10 mouse cellular contexts compared by ENCODE assay signal in genomic region chr2:148874224-148874616, GRCm38 (mm10). TPM values are rescaled to one million over a fixed set of nuclear protein-coding genes. Genes with fewer than 3 reads are reported as not detected.
A peak's percentile ranks its signal among the peaks of the same experiment; 100 is the strongest.
DNase-seq lines count a peak whose midpoint lies in the region; ATAC-seq lines count a peak whose summit lies in the region.
"Had no signal": no experiment of that assay in that cellular context is flagged by ENCODE, and none has a peak within 500 bp of the region (broad histone marks: within the 10 kb centered on the region; RNA-seq: fewer than 3 reads in every experiment).

No protein-coding gene starts in this region.

- peak; percentile 25; the same call in 1 of the 2 replicates for ATAC-seq in lung, embryonic 15.5 days (ENCODE audit: borderline replicate concordance, extremely low read depth, low FRiP score, low TSS enrichment)
- ATAC-seq in limb, embryonic 13.5 days (ENCODE audit: low FRiP score, low read depth), result no peak
- ATAC-seq in neural tube, embryonic 15.5 days (ENCODE audit: low FRiP score), result no peak

- DNase-seq in lung, adult 18-20 months, result no peak
- DNase-seq in forebrain, embryonic 10.5 days (ENCODE audit: extremely low spot score, low spot score), result no peak
- no peak for DNase-seq in left cerebral cortex, adult 11 months (ENCODE audit: low spot score)
- DNase-seq in kidney, adult 8-10 months, result no peak
- DNase-seq in adrenal gland, adult 8-10 months, result no peak

- peak overlapping the region; percentile 95 for H3K9ac ChIP-seq in lung, embryonic 15.5 days
- peak overlapping the region; percentile 85 for H3K9ac ChIP-seq in limb, embryonic 13.5 days
- peak overlapping the region; percentile 88 for H3K9ac ChIP-seq in neural tube, embryonic 15.5 days (replicated peaks)

- H3K36me3 ChIP-seq in lung, embryonic 15.5 days, result peaks cover 21% of the 10 kb centered on the region
- peaks cover 37% of the 10 kb centered on the region for H3K36me3 ChIP-seq in forebrain, embryonic 10.5 days (replicated peaks)
- H3K36me3 ChIP-seq in limb, embryonic 13.5 days, result peaks cover 26% of the 10 kb centered on the region
- H3K36me3 ChIP-seq in neural tube, embryonic 15.5 days, result peaks cover 17% of the 10 kb centered on the region

- H3K9me3 ChIP-seq in lung, embryonic 15.5 days, result no peaks in the 10 kb centered on the region
- no peaks in the 10 kb centered on the region for H3K9me3 ChIP-seq in forebrain, embryonic 10.5 days
- H3K9me3 ChIP-seq in limb, embryonic 13.5 days, result no peaks in the 10 kb centered on the region
- no peaks in the 10 kb centered on the region for H3K9me3 ChIP-seq in neural tube, embryonic 15.5 days (replicated peaks)

- H3K4me3 ChIP-seq in lung, embryonic 15.5 days, result peak overlapping the region; percentile 95
- H3K4me3 ChIP-seq in forebrain, embryonic 10.5 days, result peak overlapping the region; percentile 84
- H3K4me3 ChIP-seq in limb, embryonic 13.5 days, result peak overlapping the region; percentile 75
- H3K4me3 ChIP-seq in neural tube, embryonic 15.5 days (replicated peaks), result peak overlapping the region; percentile 96

- 13% methylated on average over 3 of the region's 3 CpGs for WGBS in lung, embryonic 15.5 days
- WGBS in forebrain, embryonic 10.5 days, result 55% methylated on average over 3 of the region's 3 CpGs
- WGBS in limb, embryonic 13.5 days, result 43% methylated on average over 3 of the region's 3 CpGs
- WGBS in neural tube, embryonic 15.5 days, result 55% methylated on average over 3 of the region's 3 CpGs

- H3K27ac ChIP-seq in lung, embryonic 15.5 days, result peak overlapping the region; percentile 53; the same call in 1 of the 2 replicates
- H3K27ac ChIP-seq in forebrain, embryonic 10.5 days, result peak overlapping the region; percentile 93; the same call in 1 of the 2 replicates
- no peak overlapping the region for H3K27ac ChIP-seq in limb, embryonic 13.5 days
- H3K27ac ChIP-seq in neural tube, embryonic 15.5 days (replicated peaks), result no peak overlapping the region

- peak overlapping the region; percentile 80 for H3K4me2 ChIP-seq in lung, embryonic 15.5 days
- H3K4me2 ChIP-seq in limb, embryonic 13.5 days (replicated peaks), result peak overlapping the region; percentile 89
- peak overlapping the region; percentile 63 for H3K4me2 ChIP-seq in neural tube, embryonic 15.5 days

- peaks cover 46% of the 10 kb centered on the region for H3K4me1 ChIP-seq in lung, embryonic 15.5 days
- H3K4me1 ChIP-seq in forebrain, embryonic 10.5 days, result peaks cover 51% of the 10 kb centered on the region
- H3K4me1 ChIP-seq in limb, embryonic 13.5 days, result peaks cover 35% of the 10 kb centered on the region
- H3K4me1 ChIP-seq in neural tube, embryonic 15.5 days, result peaks cover 33% of the 10 kb centered on the region

- no peaks in the 10 kb centered on the region for H3K27me3 ChIP-seq in lung, embryonic 15.5 days
- H3K27me3 ChIP-seq in forebrain, embryonic 10.5 days (ENCODE audit: poor library complexity, severe bottlenecking), result no peaks in the 10 kb centered on the region
- H3K27me3 ChIP-seq in limb, embryonic 13.5 days, result no peaks in the 10 kb centered on the region
- no peaks in the 10 kb centered on the region for H3K27me3 ChIP-seq in neural tube, embryonic 15.5 days (replicated peaks)

RNA-seq across cellular contexts. Expression of gene Cst3, which starts 1.3 kb away (rescaled TPM):
- 514 and 555 TPM in 2 replicates for polyA plus RNA-seq in lung, embryonic 15.5 days (2015; fragmentation: Nextera tagmentation; extraction: Ambion mirVana)
- polyA plus RNA-seq in forebrain, embryonic 10.5 days (2016; fragmentation: Nextera tagmentation; extraction: Ambion mirVana), result 287 and 297 TPM in 2 replicates
- 386 and 403 TPM in 2 replicates for polyA plus RNA-seq in limb, embryonic 13.5 days (2015; fragmentation: Nextera tagmentation; extraction: Ambion mirVana)
- 582 and 653 TPM in 2 replicates for polyA plus RNA-seq in neural tube, embryonic 15.5 days (2015; fragmentation: Nextera tagmentation; extraction: Ambion mirVana)
- 1,000 to 10,000 TPM in 1 of 4 experiments, 100 to 1,000 TPM in 3; 786 to 1,002 (median 918) TPM for total RNA-seq in adrenal gland, adult 8-10 months (2022)

RNA-seq across cellular contexts. Expression of gene 9230104L09Rik, which starts 9.4 kb away (rescaled TPM):
- not detected in 2 replicates for polyA plus RNA-seq in lung, embryonic 15.5 days (2015; fragmentation: Nextera tagmentation; extraction: Ambion mirVana)
- not detected in 2 replicates for polyA plus RNA-seq in forebrain, embryonic 10.5 days (2016; fragmentation: Nextera tagmentation; extraction: Ambion mirVana)
- not detected in 2 replicates for polyA plus RNA-seq in limb, embryonic 13.5 days (2015; fragmentation: Nextera tagmentation; extraction: Ambion mirVana)
- not detected in 2 replicates for polyA plus RNA-seq in neural tube, embryonic 15.5 days (2015; fragmentation: Nextera tagmentation; extraction: Ambion mirVana)
- not detected for total RNA-seq in adrenal gland, adult 8-10 months (2022)
- total RNA-seq: layer of hippocampus, postnatal 14 days had no signal
- polyA plus RNA-seq: brain, embryonic 14.5 days had no signal

RNA-seq across cellular contexts. Expression of gene Cst9, which starts 39.3 kb away (rescaled TPM):
- 0.37 and 0.42 TPM in 2 replicates for polyA plus RNA-seq in lung, embryonic 15.5 days (2015; fragmentation: Nextera tagmentation; extraction: Ambion mirVana)
- not detected in 2 replicates for polyA plus RNA-seq in forebrain, embryonic 10.5 days (2016; fragmentation: Nextera tagmentation; extraction: Ambion mirVana)
- not detected in 2 replicates for polyA plus RNA-seq in limb, embryonic 13.5 days (2015; fragmentation: Nextera tagmentation; extraction: Ambion mirVana)
- polyA plus RNA-seq in neural tube, embryonic 15.5 days (2015; fragmentation: Nextera tagmentation; extraction: Ambion mirVana), result not detected in 2 replicates
- total RNA-seq in adrenal gland, adult 8-10 months (2022), result not detected
- total RNA-seq: layer of hippocampus, postnatal 14 days had no signal
- polyA plus RNA-seq: brain, embryonic 14.5 days had no signal

RNA-seq across cellular contexts. Expression of gene Cst13, which starts 54.3 kb away (rescaled TPM):
- not detected in 2 replicates for polyA plus RNA-seq in lung, embryonic 15.5 days (2015; fragmentation: Nextera tagmentation; extraction: Ambion mirVana)
- not detected in 2 replicates for polyA plus RNA-seq in forebrain, embryonic 10.5 days (2016; fragmentation: Nextera tagmentation; extraction: Ambion mirVana)
- polyA plus RNA-seq in limb, embryonic 13.5 days (2015; fragmentation: Nextera tagmentation; extraction: Ambion mirVana), result not detected in 2 replicates
- not detected in 2 replicates for polyA plus RNA-seq in neural tube, embryonic 15.5 days (2015; fragmentation: Nextera tagmentation; extraction: Ambion mirVana)
- total RNA-seq in adrenal gland, adult 8-10 months (2022), result under 1 TPM in 1 of 4 experiments, not detected in 3; 0.32 TPM
- total RNA-seq: layer of hippocampus, postnatal 14 days had no signal
- polyA plus RNA-seq: brain, embryonic 14.5 days had no signal

Comparison
In these comparisons a context has a peak if more than half of its experiments do, and no peak if none do; other contexts are left out.
1. H3K27ac ChIP-seq: peak in lung, embryonic 15.5 days (single experiment) and forebrain, embryonic 10.5 days (single experiment); none in limb, embryonic 13.5 days (single experiment) and neural tube, embryonic 15.5 days (single experiment).
2. Peak in every context shown above with its lines, with median percentiles within 50 percentile points of each other: H3K4me2 ChIP-seq, H3K4me3 ChIP-seq and H3K9ac ChIP-seq.